Comparison of ENCODE assay signal across 10 mouse cellular contexts in the genomic region with DNA sequence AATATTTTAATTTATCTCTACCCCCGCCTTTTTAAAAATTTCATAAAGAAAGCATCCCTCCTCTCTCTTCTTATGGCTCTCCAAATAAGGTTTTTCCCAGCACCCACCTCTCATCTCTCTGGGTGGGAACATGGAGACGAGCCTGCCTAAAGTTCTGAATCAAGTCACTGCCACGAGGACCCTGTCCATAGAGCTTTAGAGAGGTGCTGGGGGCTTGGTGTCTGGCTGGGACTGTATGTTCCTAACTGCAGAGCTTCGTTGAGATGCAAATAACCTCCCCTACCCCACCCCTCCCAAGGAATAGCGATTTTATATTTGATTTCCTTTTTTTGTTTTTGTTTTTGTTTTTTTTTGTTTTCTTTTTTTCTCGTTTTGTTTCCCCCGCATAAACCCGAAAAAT.
DNase-seq lines count a peak whose midpoint lies in the region; ATAC-seq and TF ChIP-seq lines count a peak whose summit lies in the region.
"Had no signal": no experiment of that assay in that cellular context is flagged by ENCODE, and none has a peak within 500 bp of the region (broad histone marks: within the 10 kb centered on the region; RNA-seq: fewer than 3 reads in every experiment).

No protein-coding gene starts in this region.

- no peaks in the 10 kb centered on the region for H3K27me3 ChIP-seq in heart, postnatal 0 days (ENCODE audit: control insufficient read depth, insufficient read depth, low read length)
- H3K27me3 ChIP-seq in heart, embryonic 10.5 days (ENCODE audit: insufficient read depth, poor library complexity, severe bottlenecking): no peaks in the 10 kb centered on the region
- no peaks in the 10 kb centered on the region for H3K27me3 ChIP-seq in hindbrain, embryonic 12.5 days
- no peaks in the 10 kb centered on the region for H3K27me3 ChIP-seq in midbrain, embryonic 14.5 days (ENCODE audit: control insufficient read depth, insufficient read depth, low read length)

- peak overlapping the region; percentile 24 for H3K4me2 ChIP-seq in heart, postnatal 0 days (ENCODE audit: low read depth, low read length)
- peak overlapping the region; percentile 36 for H3K4me2 ChIP-seq in hindbrain, embryonic 12.5 days (replicated peaks)
- H3K4me2 ChIP-seq in midbrain, embryonic 14.5 days (ENCODE audit: low read length): peak overlapping the region; percentile 50

- ATAC-seq in heart, postnatal 0 days (ENCODE audit: insufficient read depth, low read depth): no peak
- ATAC-seq in hindbrain, embryonic 12.5 days (ENCODE audit: low FRiP score): no peak; the same call in 1 of the 2 replicates
- ATAC-seq in midbrain, embryonic 14.5 days (ENCODE audit: low FRiP score, low TSS enrichment): no peak

- 0 out of 2 replicates have a peak, but pooled peaks have one; percentile 10 for TF ChIP-seq EP300 in heart, postnatal 0 days (IDR thresholded peaks at IDR 0.05; ENCODE audit: low read depth)

- H3K36me3 ChIP-seq in heart, postnatal 0 days (replicated peaks; ENCODE audit: control insufficient read depth, insufficient read depth, low read length): peaks cover 13% of the 10 kb centered on the region; the same call in 1 of the 2 replicates
- peaks cover 20% of the 10 kb centered on the region for H3K36me3 ChIP-seq in heart, embryonic 10.5 days
- H3K36me3 ChIP-seq in hindbrain, embryonic 12.5 days: no peaks in the 10 kb centered on the region
- no peaks in the 10 kb centered on the region for H3K36me3 ChIP-seq in midbrain, embryonic 14.5 days (ENCODE audit: control insufficient read depth, insufficient read depth, low read length)

- DNase-seq in heart, postnatal 0 days (ENCODE audit: low spot score): no peak
- DNase-seq in heart, embryonic 10.5 days (ENCODE audit: low spot score): no peak
- DNase-seq in midbrain, embryonic 14.5 days: no peak
- no peak for DNase-seq in left cerebral cortex, adult 11 months (ENCODE audit: low spot score)
- no peak for DNase-seq in T-cell, adult 2 months (ENCODE audit: low spot score)
- DNase-seq in spleen, postnatal 10 days (ENCODE audit: low spot score in 2 of 2): no peak
- DNase-seq: adrenal gland, adult 2 months; right cerebral cortex, postnatal 14 days had no signal

- H3K4me1 ChIP-seq in heart, postnatal 0 days (ENCODE audit: control insufficient read depth, insufficient read depth): no peaks in the 10 kb centered on the region
- H3K4me1 ChIP-seq in heart, embryonic 10.5 days: peaks cover 24% of the 10 kb centered on the region
- no peaks in the 10 kb centered on the region for H3K4me1 ChIP-seq in brown adipose tissue, adult 24 weeks (ENCODE audit: control insufficient read depth, insufficient read depth, insufficient read length, low read length)
- peaks cover 29% of the 10 kb centered on the region for H3K4me1 ChIP-seq in hindbrain, embryonic 12.5 days
- H3K4me1 ChIP-seq in midbrain, embryonic 14.5 days (ENCODE audit: control insufficient read depth, insufficient read depth, low read length): peaks cover 31% of the 10 kb centered on the region

- 45% methylated on average over 8 of the region's 8 CpGs for WGBS in heart, postnatal 0 days
- 33% methylated on average over 8 of the region's 8 CpGs for whole genome bisulfite sequencing in heart, embryonic 10.5 days
- WGBS in hindbrain, embryonic 12.5 days: 11% methylated on average over 8 of the region's 8 CpGs
- WGBS in midbrain, embryonic 14.5 days: 2% methylated on average over 8 of the region's 8 CpGs

- TF ChIP-seq CTCF in heart, postnatal 0 days (IDR thresholded peaks at IDR 0.05; ENCODE audit: low read depth): no peak

- H3K4me3 ChIP-seq in heart, postnatal 0 days (ENCODE audit: low read depth, low read length): no peak overlapping the region
- no peak overlapping the region for H3K4me3 ChIP-seq in heart, embryonic 10.5 days
- peak overlapping the region; percentile 45 for H3K4me3 ChIP-seq in brown adipose tissue, adult 24 weeks (ENCODE audit: insufficient read depth, low read depth, low read length)
- no peak overlapping the region for H3K4me3 ChIP-seq in hindbrain, embryonic 12.5 days
- H3K4me3 ChIP-seq in midbrain, embryonic 14.5 days (replicated peaks; ENCODE audit: low read depth, low read length): peak overlapping the region; percentile 19

- no peak overlapping the region for H3K27ac ChIP-seq in heart, postnatal 0 days (ENCODE audit: low read depth)
- H3K27ac ChIP-seq in heart, embryonic 10.5 days: no peak overlapping the region; the same call in 1 of the 2 replicates
- no peak overlapping the region for H3K27ac ChIP-seq in brown adipose tissue, adult 24 weeks (replicated peaks; ENCODE audit: low read depth, low read length)
- H3K27ac ChIP-seq in hindbrain, embryonic 12.5 days: peak overlapping the region; percentile 74; the same call in 1 of the 2 replicates
- peak overlapping the region; percentile 74 for H3K27ac ChIP-seq in midbrain, embryonic 14.5 days (replicated peaks; ENCODE audit: low read depth, low read length)

- H3K9ac ChIP-seq in heart, postnatal 0 days (replicated peaks; ENCODE audit: low read depth, low read length): no peak overlapping the region
- H3K9ac ChIP-seq in hindbrain, embryonic 12.5 days: no peak overlapping the region
- H3K9ac ChIP-seq in midbrain, embryonic 14.5 days (replicated peaks; ENCODE audit: low read length): no peak overlapping the region

- H3K9me3 ChIP-seq in heart, postnatal 0 days (replicated peaks; ENCODE audit: control insufficient read depth, low read length): no peaks in the 10 kb centered on the region
- no peaks in the 10 kb centered on the region; the same call in 1 of the 2 replicates for H3K9me3 ChIP-seq in heart, embryonic 10.5 days
- no peaks in the 10 kb centered on the region for H3K9me3 ChIP-seq in hindbrain, embryonic 12.5 days (replicated peaks)
- peaks cover 3% of the 10 kb centered on the region; the same call in 1 of the 2 replicates for H3K9me3 ChIP-seq in midbrain, embryonic 14.5 days (ENCODE audit: control insufficient read depth, low read length)

Comparison
In these comparisons a context has a peak if more than half of its experiments do, and no peak if none do; other contexts are left out.
1. H3K27ac ChIP-seq: peak in hindbrain, embryonic 12.5 days (single experiment) and midbrain, embryonic 14.5 days (single experiment); none in heart, postnatal 0 days (single experiment), heart, embryonic 10.5 days (single experiment) and brown adipose tissue, adult 24 weeks (single experiment).
2. H3K4me3 ChIP-seq: peak in brown adipose tissue, adult 24 weeks (single experiment) and midbrain, embryonic 14.5 days (single experiment); none in heart, postnatal 0 days (single experiment), heart, embryonic 10.5 days (single experiment) and hindbrain, embryonic 12.5 days (single experiment).
3. Peak in every context shown above with its lines, with median percentiles within 50 percentile points of each other: H3K4me2 ChIP-seq.